Mouse (Mus musculus) CH12.LX (cell line): ENCODE measurements around the gene Cabcoco1.

Experiments
- CTCF ChIP-seq, 2 experiments: IDR thresholded peaks in 1 of 2; conservative IDR thresholded peaks in 1 of 2; 2 replicates each; pipeline ENCODE4 v1.5.1; 2011 to 2012; ENCODE audit warnings: low read depth in 2 of 2, low read length in 2 of 2, improper control_type of control experiment in 1 of 2, inconsistent platforms in 1 of 2, mild to moderate bottlenecking in 1 of 2, moderate library complexity in 1 of 2
- KAT2A ChIP-seq: IDR thresholded peaks from 2 replicates; pipeline ENCODE4 v1.6.1; 2012; ENCODE audit warnings: low read length, improper control_type of control experiment, inconsistent platforms; ENCODE audit not compliant: insufficient replicate concordance
- MAZ ChIP-seq: IDR thresholded peaks from 2 replicates; pipeline ENCODE4 v1.6.1; 2012; ENCODE audit warnings: low read depth, mild to moderate bottlenecking, inconsistent platforms, low read length, improper control_type of control experiment, moderate library complexity
- POLR2A ChIP-seq: IDR thresholded peaks from 2 replicates; pipeline ENCODE4 v1.6.1; 2011; ENCODE audit warnings: low read depth, mild to moderate bottlenecking, improper control_type of control experiment, low read length
- POLR2AphosphoS2 ChIP-seq: IDR thresholded peaks from 2 replicates; pipeline ENCODE4 v1.6.1; 2011; ENCODE audit warnings: low read depth, low read length, improper control_type of control experiment
- RCOR1 ChIP-seq: conservative IDR thresholded peaks from 2 replicates; pipeline ENCODE4 v1.6.1; 2012; ENCODE audit warnings: low read depth, mild to moderate bottlenecking, inconsistent platforms, low read length, improper control_type of control experiment
- SIN3A ChIP-seq: IDR thresholded peaks from 2 replicates; pipeline ENCODE4 v1.6.1; 2012; ENCODE audit warnings: low read length, improper control_type of control experiment, inconsistent platforms
- TCF12 ChIP-seq: IDR thresholded peaks from 2 replicates; pipeline ENCODE4 v1.6.1; 2014; ENCODE audit warnings: low read depth, mild to moderate bottlenecking, inconsistent platforms, low read length, improper control_type of control experiment
- USF1 ChIP-seq: IDR thresholded peaks from 2 replicates; pipeline ENCODE4 v1.6.1; 2014; ENCODE audit warnings: low read depth, mild to moderate bottlenecking, inconsistent platforms, low read length, improper control_type of control experiment
- ZC3H11A ChIP-seq: IDR thresholded peaks from 2 replicates; pipeline ENCODE4 v1.6.1; 2012; ENCODE audit warnings: low read depth, mild to moderate bottlenecking, inconsistent platforms, low read length, improper control_type of control experiment

GRCm38 (mm10) chr10:68589530-68590252 lies 48.0 kb upstream of the Cabcoco1 start:
- TF ChIP-seq CTCF (conservative IDR thresholded peaks at IDR 0.05 in 1 of 2, IDR thresholded peaks at IDR 0.05 in 1 of 2; ENCODE audit: low read depth in 2 of 2, low read length in 2 of 2) (no peak), SIN3A (no peak), POLR2AphosphoS2 (no peak), MAZ (no peak), USF1 (no peak), POLR2A (no peak), TCF12 (no peak), KAT2A (no peak), RCOR1 (no peak), ZC3H11A (no peak)
